Mouse (Mus musculus): ENCODE measurements around the gene Zmiz1.

- no peak for TF ChIP-seq CTCF (IDR thresholded peaks at IDR 0.05; ENCODE audit: borderline replicate concordance, insufficient read depth, low read depth, low read length)
- TF ChIP-seq POLR2A (IDR thresholded peaks at IDR 0.05; ENCODE audit: borderline replicate concordance, insufficient read depth, low read length), result no peak
These were observed 165.7 kb downstream of the Zmiz1 start for GRCm38 (mm10) chr14:25624659-25625058.

All from cerebellum, adult 2 months (tissue).